Mouse (Mus musculus) cerebellum, postnatal 14 days (tissue): ENCODE results near the gene Slc51b.

Source experiments
- DNase-seq, 2 experiments: peaks; one replicate each; pipeline ENCODE4 v3.0.0; 2021; ENCODE audit warnings: mixed read lengths in 2 of 2

Gene Slc51b

DNA sequence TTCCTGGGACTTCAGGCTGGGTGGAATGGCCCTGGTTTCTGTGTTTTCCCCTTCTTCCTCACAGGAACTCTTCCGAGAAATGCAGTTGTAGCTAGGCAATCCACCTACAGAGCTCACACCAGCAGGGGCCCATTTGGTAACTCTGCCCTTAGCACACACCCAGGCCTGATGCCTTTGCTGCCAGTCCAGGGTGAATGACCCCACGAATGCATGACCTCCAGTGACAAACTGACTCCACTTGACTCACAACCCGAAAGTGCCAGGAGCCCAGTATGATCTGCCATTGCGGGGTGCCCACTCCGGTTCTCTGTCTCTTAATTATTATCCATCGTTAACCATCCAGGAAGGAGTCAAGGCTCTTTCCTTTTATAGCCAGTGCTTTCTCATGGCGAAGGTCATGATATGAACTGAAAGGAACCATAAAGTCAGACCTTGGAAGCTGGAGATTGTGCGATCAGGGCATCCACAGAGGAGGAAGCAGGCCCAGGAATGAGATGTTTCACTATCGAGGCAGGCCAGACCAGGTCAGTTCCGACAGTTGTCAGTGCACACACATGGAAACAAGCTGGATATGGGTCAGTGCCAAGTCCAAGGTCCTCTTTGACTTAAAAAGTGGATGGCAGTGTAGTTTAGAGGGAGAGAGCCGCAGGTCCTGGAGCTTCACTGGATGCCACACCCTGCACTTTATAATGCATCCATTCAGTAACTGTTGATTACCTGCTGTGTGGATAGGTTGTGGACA lies at the start of gene Slc51b:
Gene Slc51b, minus strand, starts transcription at position 196 of the 742 bp plus-strand sequence.
- no peak for DNase-seq

DNA sequence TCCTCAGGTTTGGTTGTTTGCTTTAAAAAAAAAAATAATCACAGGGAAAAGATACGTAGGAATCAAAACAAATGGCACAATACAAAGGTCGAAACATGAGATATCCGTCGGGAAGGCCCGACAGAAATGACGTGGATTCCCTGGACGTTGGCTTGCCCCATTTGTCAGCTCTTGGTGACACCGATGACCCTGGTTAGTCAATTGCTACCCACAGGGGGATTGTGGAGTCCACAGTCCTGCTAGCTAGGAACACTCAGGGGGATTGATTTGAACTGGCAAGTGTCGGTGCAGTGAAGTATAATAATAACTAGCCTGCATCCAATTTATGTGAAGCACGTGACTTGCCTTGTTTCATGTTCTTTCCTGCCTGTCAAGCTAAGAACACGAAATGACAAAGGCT lies 44.9 kb upstream of the Slc51b start:
- no peak for DNase-seq

DNA sequence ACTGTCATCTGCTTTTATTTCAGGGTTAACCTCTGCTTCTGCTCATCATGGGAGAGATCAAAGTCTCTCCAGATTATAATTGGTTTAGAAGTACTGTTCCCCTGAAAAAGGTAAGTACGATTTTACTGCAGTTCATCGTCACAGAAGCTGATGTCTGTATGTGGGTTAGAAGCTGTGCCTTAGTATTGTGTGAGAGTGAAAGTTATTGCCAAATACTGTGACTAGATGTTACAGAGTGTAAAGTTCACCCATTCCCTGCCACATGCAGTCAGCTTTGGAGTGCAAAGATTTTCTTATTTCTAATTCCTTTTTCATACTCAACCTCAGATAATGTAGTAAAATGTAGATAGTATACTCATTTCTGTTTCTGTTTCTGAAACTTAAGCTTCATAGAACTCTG lies 42.5 kb upstream of the Slc51b start:
- DNase-seq, result no peak

DNA sequence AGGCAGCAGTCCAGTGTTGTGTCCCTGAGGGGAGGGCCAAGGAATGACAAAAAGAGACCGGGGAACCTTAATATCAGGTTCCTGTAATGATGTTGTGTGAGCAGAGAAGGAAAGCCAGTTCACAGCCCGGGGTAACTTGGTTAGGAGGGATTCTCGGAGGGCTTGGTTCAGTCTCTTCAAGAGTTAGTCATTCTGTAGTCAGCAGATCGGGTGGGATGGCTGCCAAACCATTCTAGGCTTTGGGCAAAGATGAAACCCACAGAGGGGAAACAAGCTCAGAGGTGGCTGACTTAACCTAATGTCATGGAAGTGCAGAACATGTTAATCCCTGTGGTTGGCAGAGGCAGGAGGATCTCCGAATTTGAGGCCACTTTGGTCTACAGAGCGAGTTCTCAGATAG lies 41.4 kb upstream of the Slc51b start:
- DNase-seq, result peak; percentile 21 to 35

DNA sequence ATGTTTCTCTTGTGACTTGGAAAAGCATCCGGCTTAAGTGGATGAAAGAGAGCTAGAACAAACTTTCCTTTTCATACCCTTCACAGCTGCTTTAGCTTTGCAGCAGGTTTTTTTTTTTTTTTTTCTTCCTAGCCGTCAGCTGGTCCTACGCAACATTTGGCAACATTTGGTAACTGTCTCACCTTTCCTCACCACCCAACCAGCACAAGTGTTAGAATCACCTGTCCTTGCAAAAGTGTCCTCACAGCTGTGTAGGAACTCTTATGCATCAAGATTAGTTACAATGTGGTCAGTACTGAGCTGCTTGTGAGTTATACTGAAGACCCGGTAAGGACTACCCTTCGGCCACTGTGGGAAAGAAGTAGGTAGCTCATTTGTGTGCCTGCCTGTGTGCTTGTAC lies 39.8 kb upstream of the Slc51b start:
- DNase-seq, result no peak

DNA sequence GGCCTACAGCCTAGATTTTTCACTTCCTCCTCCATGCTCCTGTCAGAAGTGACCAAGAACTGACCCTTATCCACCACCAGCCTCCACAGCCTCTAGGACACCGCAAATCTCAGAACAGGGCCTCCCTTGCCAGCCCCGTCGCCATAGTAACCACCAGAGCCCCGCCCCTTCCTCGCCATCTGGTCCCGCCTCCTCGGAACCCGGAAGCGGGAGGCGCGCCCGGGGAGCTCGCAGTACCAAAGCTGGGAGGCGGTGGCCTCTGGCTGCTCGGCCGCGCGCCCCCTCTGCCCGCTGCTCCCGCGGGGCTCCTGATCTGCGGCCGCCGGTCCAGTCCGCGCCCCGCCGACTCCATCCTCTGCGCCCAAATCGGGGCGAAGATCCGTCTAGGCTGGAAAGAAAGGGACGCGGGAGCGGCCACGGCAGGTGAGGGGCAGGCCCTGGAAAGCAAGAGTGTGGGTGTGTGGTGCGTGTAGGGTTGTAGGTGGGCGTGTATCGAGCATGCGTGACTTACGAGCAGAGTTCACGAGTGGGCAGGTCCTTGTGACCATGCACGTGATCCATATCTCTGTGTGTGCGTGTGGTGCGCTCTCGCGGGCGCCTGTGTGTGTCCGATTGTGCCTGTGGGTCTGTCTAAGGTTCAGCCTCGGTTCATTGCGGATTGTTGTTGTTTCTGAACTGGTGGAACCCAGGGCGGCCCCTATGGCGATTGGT lies 38.1 kb upstream of the Slc51b start, which contains the start of gene Spg21:
Gene Spg21, plus strand, starts transcription at position 216 of the 711 bp plus-strand sequence.
- DNase-seq, result peak; percentile 98 to 99

GRCm38 (mm10) chr9:65460198-65460597 lies 37.4 kb upstream of the Slc51b start:
- DNase-seq, result peak in 1 of 2 experiments; percentile 16

DNA sequence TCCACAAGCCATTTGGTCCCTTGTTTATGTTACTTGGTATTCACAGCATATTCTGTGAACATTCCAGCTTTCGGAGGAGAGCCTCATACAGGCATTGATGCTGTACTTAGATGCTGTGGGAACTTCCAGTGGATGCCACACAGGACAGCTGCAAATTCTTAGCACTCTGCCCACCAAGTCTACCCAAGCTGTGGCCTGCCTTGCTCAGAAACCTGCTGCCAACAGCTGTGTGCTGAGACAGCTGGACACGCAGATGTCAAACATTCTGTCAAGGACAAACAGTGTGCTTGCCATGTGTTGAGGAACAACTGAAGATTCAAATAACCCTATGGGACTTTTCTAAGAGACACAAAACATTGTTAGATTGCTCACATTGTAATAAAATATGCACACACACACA lies 36.2 kb upstream of the Slc51b start:
- DNase-seq, result no peak

GRCm38 (mm10) chr9:65447951-65448350 lies 25.2 kb upstream of the Slc51b start:
- no peak for DNase-seq

DNA sequence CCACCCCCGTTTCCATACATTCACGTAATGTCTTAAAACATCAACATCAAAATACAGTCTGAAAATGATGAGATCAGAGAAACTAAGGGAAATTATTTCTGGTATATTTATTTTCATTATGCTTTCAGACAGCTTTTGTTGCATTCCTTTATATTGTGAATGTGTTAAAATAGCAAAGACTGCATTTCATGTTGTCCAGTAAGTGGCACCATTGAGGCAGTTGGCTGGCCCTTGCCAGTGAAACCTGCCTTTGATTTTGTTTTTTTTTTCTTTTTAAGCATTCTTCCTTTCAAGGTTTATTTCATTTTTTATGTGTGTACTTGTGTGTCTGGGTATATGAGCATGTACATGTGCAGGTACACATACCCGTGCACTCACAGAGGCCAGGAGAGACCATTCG lies 21.9 kb upstream of the Slc51b start:
- DNase-seq, result no peak

GRCm38 (mm10) chr9:65435671-65436301 lies 13.0 kb upstream of the Slc51b start, which contains the start of gene Mtfmt:
TSS of gene Mtfmt (plus strand) at chr9:65435782.
- DNase-seq, result peak; percentile 95 to 96

DNA sequence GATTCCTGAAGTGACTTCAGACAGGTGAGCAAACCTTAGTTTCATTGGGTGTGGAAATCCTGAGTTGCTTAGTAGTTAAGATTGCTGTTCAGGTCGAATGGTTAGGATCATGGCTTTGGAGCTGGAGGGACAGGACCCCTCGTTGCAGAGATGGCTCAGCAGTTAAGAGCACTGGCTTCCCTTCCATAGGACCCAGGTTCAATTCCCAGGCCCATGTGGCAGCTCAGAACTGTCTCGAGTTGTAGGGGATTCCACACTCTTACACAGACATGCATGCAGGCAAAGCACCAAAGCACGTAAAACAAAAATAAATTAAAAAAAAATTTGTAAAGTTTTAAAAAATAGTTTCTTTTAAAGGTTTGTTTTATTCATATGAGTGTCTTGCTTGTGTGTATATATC lies 12.5 kb upstream of the Slc51b start:
- DNase-seq, result no peak

- peak; percentile 28 to 66 for DNase-seq
Observed at GRCm38 (mm10) chr9:65434140-65434539, 11.4 kb upstream of the Slc51b start.

- peak; percentile 93 to 94 for DNase-seq
Observed at GRCm38 (mm10) chr9:65432236-65432635, 9.5 kb upstream of the Slc51b start.

DNA sequence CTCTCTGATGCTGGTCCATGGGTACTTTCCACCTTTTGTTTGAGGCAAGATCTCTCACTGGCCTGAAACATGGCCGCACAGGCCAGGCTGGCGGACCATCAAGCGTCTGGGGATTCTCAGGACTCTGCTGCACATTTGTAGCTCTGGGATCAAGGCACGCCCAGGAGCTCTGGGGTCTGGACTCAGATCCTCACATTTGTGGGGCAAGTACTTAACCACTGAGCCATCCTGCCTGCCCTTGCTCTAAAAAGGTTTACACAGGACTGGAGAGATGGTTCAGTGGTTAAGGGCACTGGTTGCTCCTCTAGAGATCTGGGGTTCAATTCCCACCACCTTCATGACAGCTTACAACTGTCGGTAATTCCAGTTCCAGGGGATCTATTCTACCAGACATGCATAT lies 8.2 kb upstream of the Slc51b start:
- DNase-seq, result no peak

DNA sequence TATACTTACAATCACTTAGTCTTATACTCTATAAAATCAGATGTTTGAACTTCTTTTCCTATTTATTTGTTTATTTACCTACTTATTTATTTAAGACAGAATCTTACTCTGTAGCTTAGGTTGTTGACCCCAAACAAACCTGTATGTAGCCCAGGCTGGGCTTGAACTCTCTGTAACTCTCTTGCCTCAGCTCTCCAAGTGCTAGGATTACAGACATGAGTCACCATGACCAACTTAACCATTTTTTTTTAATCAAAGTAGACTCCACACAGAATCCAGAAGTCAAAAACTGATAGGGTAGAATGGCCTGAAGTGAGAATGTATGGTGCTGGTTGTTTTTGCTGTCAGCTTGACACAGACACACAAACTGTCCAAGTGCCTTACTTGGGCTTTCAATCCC lies 7.6 kb upstream of the Slc51b start:
- no peak for DNase-seq

GRCm38 (mm10) chr9:65428003-65428402 lies 5.2 kb upstream of the Slc51b start:
- DNase-seq, result no peak

GRCm38 (mm10) chr9:65427511-65427910 lies 4.8 kb upstream of the Slc51b start:
- DNase-seq, result no peak

GRCm38 (mm10) chr9:65424393-65424792 lies 1.6 kb upstream of the Slc51b start:
- no peak for DNase-seq

DNA sequence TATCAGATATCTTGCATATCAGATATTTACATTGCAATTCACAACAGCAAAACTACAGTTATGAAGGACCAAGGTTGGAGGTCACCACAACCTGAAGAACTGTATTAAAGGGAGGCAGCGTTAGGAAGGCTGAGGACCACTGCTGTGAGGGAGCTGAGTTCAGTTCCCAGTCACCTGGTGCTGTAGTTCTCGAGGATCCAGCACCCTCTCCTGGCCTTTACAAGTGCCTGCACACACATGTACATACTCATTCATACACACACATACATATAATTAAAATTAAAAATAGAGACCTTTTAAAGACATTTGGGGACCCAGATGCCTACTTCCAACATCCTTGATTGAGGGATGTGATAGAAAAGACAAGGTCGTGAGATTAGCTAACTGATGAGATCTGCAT lies 3.1 kb downstream of the Slc51b start:
- no peak for DNase-seq

- no peak for DNase-seq
Observed at GRCm38 (mm10) chr9:65417738-65418137, 5.0 kb downstream of the Slc51b start.

- no peak for DNase-seq
Observed at GRCm38 (mm10) chr9:65411326-65411725, 11.4 kb downstream of the Slc51b start.

DNA sequence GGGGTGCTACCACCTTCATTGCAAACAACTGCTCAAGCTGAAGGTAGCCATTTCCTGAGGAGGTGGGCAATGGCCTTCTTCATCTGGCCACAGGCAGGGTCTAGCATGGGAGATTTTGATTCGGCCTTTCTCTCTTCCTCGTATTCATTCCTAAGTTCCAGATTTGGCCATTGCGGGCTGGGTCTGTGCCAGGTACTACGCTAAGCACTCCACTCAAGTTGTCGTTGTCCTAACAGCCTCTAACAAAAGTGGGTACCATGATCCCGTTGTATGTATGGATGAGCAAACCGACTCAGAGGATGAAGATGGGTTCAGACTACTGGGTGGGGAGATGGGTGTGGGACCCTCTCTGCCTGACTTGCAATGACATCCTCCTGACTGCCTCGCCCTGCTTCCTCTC lies 12.4 kb downstream of the Slc51b start:
- no peak for DNase-seq

DNA sequence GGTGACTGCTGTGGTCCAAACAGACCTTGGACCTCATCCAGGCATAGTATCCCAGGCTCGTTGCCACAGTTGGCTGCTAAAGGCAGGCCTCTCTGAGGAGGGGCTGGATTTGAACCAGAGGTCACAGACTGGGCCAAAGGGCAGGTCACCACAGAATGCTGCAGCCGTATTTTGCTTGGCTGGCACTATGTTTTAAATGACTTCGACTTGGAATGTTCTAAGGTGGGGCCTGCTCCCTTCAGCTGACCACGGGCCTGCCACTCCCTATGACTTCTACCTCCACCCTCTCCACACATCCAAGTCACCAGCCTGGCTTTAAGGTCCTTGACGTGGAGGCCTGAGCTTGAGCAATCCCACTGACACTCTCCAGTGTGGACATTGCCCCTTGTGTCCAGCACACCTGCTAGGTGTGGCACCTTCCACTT lies 13.9 kb downstream of the Slc51b start:
- peak; percentile 22 to 26 for DNase-seq
